Mouse (Mus musculus): ENCODE measurements around the gene Gmpr. TPM values are rescaled to one million over a fixed set of nuclear protein-coding genes. Genes with fewer than 3 reads are reported as not detected.

Gmpr gene
- polyA plus RNA-seq, 1 experiment from 2014 or later, result 62.4 TPM

DNA sequence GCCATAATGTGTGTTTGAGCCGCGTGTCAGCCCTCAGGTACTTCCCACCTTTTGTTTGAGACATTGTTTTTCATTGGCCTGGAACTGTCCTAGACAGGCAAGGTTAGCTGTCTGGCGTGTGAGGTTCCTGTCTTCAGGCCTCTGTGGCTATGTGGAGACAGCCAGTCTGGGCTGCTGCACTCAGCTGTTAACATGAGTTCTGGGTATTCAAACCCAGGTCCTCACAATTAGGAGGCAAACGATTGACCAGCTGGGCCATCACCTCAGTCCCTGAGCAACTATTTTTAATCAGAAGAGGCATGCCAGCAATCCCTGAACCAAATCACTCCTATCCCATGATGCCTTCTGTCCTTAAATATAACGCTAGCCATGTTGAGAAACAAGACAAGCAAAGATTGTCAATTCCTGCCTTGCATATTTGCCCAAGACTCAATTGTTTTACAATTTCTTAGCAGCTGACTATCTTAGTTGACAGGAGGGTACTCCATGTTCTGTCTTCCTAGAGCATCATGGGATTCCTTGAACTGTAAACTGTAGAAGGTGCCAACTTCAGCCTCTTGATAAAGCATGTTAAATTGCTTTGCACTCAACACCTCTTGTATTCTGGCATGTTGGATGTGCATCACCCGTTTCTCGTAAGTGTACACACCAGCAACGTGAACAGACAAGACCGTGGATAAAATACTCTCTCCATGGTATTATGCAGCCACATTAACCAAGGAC is 28.6 kb downstream of the Gmpr start:
- Histone ChIP-seq H3K9ac (replicated peaks; ENCODE audit: low read length) (no peak overlapping the region), H3K9me3 (ENCODE audit: low read length) (no peaks in the 10 kb centered on the region), H3K36me3 (ENCODE audit: insufficient read depth, low read length) (no peaks in the 10 kb centered on the region; the same call in 1 of the 2 replicates), H3K4me3 (ENCODE audit: low read length) (no peak overlapping the region), H3K27me3 (ENCODE audit: insufficient read depth, low read length) (no peaks in the 10 kb centered on the region), H3K27ac (ENCODE audit: low read length) (no peak overlapping the region), H3K4me1 (ENCODE audit: insufficient read depth, low read length) (peaks cover 19% of the 10 kb centered on the region), H3K4me2 (replicated peaks; ENCODE audit: low read depth, low read length) (no peak overlapping the region)
- 86% methylated on average over 9 of the region's 9 CpGs for WGBS
- ATAC-seq (ENCODE audit: low FRiP score, low TSS enrichment), result no peak

DNA sequence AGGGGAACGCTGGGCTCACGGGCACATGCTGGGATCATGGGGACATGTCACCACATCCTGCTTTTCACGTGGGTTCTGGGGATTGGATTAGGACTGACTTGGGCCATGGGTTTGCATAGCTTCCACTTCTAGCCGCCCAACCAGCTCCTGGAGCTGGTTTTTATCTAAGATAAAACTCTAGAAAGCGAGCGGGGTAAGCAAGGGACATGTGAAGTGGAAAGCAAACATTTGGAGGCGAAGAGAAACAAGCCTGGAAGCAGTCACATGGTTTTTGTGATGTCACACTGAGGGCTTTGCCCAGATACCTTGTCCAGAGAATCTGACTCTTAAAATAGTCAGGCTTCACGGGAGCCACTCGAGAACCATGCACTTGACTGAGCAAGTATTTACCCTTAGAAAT is 29.9 kb downstream of the Gmpr start:
- no peaks in the 10 kb centered on the region; the same call in none of the 2 replicates for H3K36me3 ChIP-seq (ENCODE audit: insufficient read depth, low read length)
- no peaks in the 10 kb centered on the region for H3K27me3 ChIP-seq (ENCODE audit: insufficient read depth, low read length)
- H3K4me1 ChIP-seq (ENCODE audit: insufficient read depth, low read length), result peaks cover 12% of the 10 kb centered on the region
- H3K4me2 ChIP-seq (replicated peaks; ENCODE audit: low read depth, low read length), result no peak overlapping the region
- H3K4me3 ChIP-seq (ENCODE audit: low read length), result no peak overlapping the region
- H3K9me3 ChIP-seq (ENCODE audit: low read length), result no peaks in the 10 kb centered on the region
- no peak overlapping the region for H3K9ac ChIP-seq (replicated peaks; ENCODE audit: low read length)
- WGBS, result 75% methylated on average over 9 of the region's 9 CpGs
- no peak overlapping the region for H3K27ac ChIP-seq (ENCODE audit: low read length)
- ATAC-seq (ENCODE audit: low FRiP score, low TSS enrichment), result no peak

DNA sequence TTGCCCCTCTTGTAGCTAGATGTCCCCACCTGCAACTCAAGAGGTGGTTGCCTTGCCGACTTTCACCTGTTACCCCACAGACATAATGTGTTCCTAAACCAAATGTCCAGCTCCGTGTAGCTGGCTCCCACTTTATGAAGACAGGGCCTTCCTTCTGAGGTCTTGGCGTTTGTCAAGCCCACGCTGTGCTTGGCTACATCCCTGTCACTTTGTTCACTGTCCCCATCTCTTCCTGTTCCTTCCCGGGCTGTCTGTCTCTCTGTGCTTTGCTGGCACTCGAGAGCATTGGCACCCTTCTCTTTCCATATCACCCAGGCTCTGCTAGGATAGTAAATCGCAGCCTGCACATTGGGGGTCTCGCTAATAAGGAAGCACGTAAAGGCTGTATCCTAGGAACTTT is 30.8 kb downstream of the Gmpr start:
- WGBS, result 80% methylated on average over 9 of the region's 9 CpGs
- no peak for ATAC-seq (ENCODE audit: low FRiP score, low TSS enrichment)
- H3K27me3 ChIP-seq (ENCODE audit: insufficient read depth, low read length), result no peaks in the 10 kb centered on the region
- no peak overlapping the region for H3K4me3 ChIP-seq (ENCODE audit: low read length)
- no peak overlapping the region for H3K9ac ChIP-seq (replicated peaks; ENCODE audit: low read length)
- H3K36me3 ChIP-seq (ENCODE audit: insufficient read depth, low read length), result no peaks in the 10 kb centered on the region; the same call in none of the 2 replicates
- no peak overlapping the region for H3K4me2 ChIP-seq (replicated peaks; ENCODE audit: low read depth, low read length)
- no peak overlapping the region for H3K27ac ChIP-seq (ENCODE audit: low read length)
- H3K9me3 ChIP-seq (ENCODE audit: low read length), result no peaks in the 10 kb centered on the region
- peaks cover 12% of the 10 kb centered on the region for H3K4me1 ChIP-seq (ENCODE audit: insufficient read depth, low read length)

DNA sequence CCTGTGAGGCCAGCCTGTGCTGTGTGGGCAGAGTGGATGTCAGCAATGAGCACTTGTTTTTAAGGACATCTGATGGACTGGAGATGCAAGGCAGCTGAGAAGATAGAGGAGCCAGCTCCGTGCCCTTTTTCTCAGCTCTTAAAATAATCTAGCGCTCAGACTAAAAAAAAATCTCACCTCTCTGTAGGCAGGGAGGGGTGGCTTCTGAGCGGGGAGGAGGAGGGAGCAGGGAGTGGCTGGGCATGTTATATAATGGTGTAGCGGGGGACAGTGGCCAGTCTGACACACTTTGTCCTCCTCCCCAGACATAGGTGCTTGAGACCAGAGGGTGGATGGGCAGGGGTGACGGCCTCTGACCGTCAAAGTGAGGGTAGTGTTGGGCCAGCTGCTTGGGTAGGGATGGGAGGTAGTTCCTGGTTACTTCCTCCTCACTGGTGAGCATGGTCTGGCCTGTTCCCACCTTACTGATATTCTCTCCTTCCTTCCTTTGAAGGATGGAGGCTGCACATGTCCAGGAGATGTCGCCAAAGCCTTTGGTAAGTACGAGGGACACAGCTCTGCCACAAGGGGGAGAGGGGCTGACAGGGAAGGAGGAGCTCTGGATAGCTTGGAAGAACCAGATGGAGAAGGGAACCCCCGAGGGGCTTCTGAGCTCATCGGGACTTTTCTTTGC is 31.4 kb downstream of the Gmpr start:
- peak; percentile 89 for ATAC-seq (ENCODE audit: low FRiP score, low TSS enrichment)
- 24% methylated on average over 10 of the region's 10 CpGs for WGBS
- Histone ChIP-seq H3K27ac (ENCODE audit: low read length) (0 out of 2 replicates have a peak overlapping the region, but pooled peaks have one; percentile 16), H3K36me3 (ENCODE audit: insufficient read depth, low read length) (no peaks in the 10 kb centered on the region; the same call in none of the 2 replicates), H3K9ac (replicated peaks; ENCODE audit: low read length) (peak overlapping the region; percentile 45), H3K4me1 (ENCODE audit: insufficient read depth, low read length) (peaks cover 12% of the 10 kb centered on the region), H3K4me2 (replicated peaks; ENCODE audit: low read depth, low read length) (peak overlapping the region; percentile 69), H3K9me3 (ENCODE audit: low read length) (no peaks in the 10 kb centered on the region), H3K27me3 (ENCODE audit: insufficient read depth, low read length) (no peaks in the 10 kb centered on the region), H3K4me3 (ENCODE audit: low read length) (peak overlapping the region; percentile 38)

DNA sequence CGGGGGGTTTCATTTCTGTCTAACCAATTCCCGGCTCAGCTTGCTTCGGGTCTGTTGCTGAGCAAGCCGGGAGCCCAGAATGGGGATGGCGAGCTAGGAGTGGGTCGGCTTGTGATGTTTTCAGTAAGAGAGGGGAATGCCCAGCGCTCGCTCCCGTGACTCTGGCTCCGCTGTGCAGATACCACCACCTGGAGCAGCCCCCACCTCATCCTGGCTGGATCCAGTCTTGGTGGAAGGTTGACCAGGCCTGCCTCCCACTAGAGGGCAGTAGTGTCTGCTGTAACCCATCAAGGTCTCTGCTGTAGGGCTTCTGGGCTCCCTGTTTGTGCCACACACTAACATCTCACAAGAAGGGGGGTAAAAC is 31.9 kb downstream of the Gmpr start:
- peak; percentile 83 for ATAC-seq (ENCODE audit: low FRiP score, low TSS enrichment)
- Histone ChIP-seq H3K9ac (replicated peaks; ENCODE audit: low read length) (peak overlapping the region; percentile 45), H3K4me2 (replicated peaks; ENCODE audit: low read depth, low read length) (peak overlapping the region; percentile 69), H3K9me3 (ENCODE audit: low read length) (no peaks in the 10 kb centered on the region), H3K27me3 (ENCODE audit: insufficient read depth, low read length) (no peaks in the 10 kb centered on the region), H3K36me3 (ENCODE audit: insufficient read depth, low read length) (no peaks in the 10 kb centered on the region; the same call in none of the 2 replicates), H3K4me1 (ENCODE audit: insufficient read depth, low read length) (peaks cover 9% of the 10 kb centered on the region), H3K4me3 (ENCODE audit: low read length) (peak overlapping the region; percentile 38), H3K27ac (ENCODE audit: low read length) (0 out of 2 replicates have a peak overlapping the region, but pooled peaks have one; percentile 16)
- WGBS, result 11% methylated on average over 10 of the region's 10 CpGs

DNA sequence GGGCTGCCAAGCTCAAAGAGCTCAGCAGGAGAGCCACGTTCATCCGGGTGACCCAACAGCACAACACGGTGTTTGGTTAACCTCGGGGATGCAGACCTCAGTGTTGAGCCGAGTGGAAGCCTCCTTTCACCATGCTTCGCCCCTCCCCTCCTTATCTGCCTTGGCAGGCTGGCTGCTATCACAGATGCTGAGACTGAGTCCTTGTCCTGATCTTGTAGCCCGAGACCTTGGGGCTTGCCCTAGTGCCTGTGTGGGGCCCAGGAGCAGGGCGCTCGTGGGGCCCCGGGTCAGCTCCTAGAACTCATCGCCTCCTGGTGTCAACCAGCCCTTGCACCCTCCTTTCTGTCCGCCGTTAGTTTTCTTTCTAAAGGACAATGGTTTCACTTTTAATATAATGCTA is 38.7 kb downstream of the Gmpr start:
- ATAC-seq (ENCODE audit: low FRiP score, low TSS enrichment), result no peak
- Histone ChIP-seq H3K9me3 (ENCODE audit: low read length) (no peaks in the 10 kb centered on the region), H3K4me3 (ENCODE audit: low read length) (no peak overlapping the region), H3K27ac (ENCODE audit: low read length) (no peak overlapping the region), H3K27me3 (ENCODE audit: insufficient read depth, low read length) (no peaks in the 10 kb centered on the region), H3K36me3 (ENCODE audit: insufficient read depth, low read length) (peaks cover 8% of the 10 kb centered on the region), H3K4me2 (replicated peaks; ENCODE audit: low read depth, low read length) (no peak overlapping the region), H3K4me1 (ENCODE audit: insufficient read depth, low read length) (no peaks in the 10 kb centered on the region), H3K9ac (replicated peaks; ENCODE audit: low read length) (no peak overlapping the region)
- WGBS, result 83% methylated on average over 13 of the region's 13 CpGs

DNA sequence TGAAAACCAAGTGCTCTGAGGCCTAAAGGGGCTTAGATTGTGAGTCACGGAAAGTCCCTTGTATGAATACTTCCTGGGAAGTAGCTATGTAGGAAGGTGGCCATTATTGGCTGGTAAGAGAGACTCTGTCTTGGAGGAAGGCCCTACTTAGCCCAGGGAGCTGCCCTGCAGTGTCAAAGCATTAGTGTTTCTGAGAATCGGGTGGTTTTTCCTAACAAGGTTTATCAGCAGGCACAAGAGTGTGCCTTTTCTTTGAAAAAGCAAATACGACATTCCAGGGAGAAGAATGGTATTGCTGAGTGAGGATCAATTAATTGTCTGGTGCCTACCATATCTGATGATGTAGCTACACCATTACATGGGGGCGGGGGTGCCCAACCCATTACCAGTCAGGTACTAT is 39.7 kb downstream of the Gmpr start:
- no peak overlapping the region for H3K27ac ChIP-seq (ENCODE audit: low read length)
- peaks cover 8% of the 10 kb centered on the region for H3K36me3 ChIP-seq (ENCODE audit: insufficient read depth, low read length)
- H3K4me3 ChIP-seq (ENCODE audit: low read length), result no peak overlapping the region
- no peaks in the 10 kb centered on the region for H3K4me1 ChIP-seq (ENCODE audit: insufficient read depth, low read length)
- no peaks in the 10 kb centered on the region for H3K9me3 ChIP-seq (ENCODE audit: low read length)
- H3K27me3 ChIP-seq (ENCODE audit: insufficient read depth, low read length), result no peaks in the 10 kb centered on the region
- no peak overlapping the region for H3K4me2 ChIP-seq (replicated peaks; ENCODE audit: low read depth, low read length)
- no peak overlapping the region for H3K9ac ChIP-seq (replicated peaks; ENCODE audit: low read length)
- no peak for ATAC-seq (ENCODE audit: low FRiP score, low TSS enrichment)
- WGBS, result 89% methylated on average over 4 of the region's 4 CpGs

DNA sequence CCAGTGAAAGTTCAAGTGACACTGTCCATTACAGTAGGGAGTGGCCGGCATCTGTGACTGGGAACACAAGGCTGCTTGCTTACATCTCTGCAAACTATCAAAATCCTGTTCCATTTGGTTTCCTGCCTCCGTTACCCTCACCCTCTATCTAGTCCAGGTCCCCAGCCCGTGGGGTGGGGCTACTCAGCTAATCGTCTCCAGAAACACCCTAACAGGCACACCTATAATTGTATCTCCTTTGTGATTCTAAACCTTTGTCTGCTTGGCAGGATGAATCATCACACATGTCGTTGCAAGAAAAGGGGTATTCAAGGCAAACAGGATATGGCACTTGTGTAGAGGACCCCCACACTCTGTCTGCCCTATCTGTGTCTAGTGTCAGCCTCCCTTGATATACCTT is 40.3 kb downstream of the Gmpr start:
- Histone ChIP-seq H3K4me3 (ENCODE audit: low read length) (no peak overlapping the region), H3K4me1 (ENCODE audit: insufficient read depth, low read length) (no peaks in the 10 kb centered on the region), H3K9me3 (ENCODE audit: low read length) (no peaks in the 10 kb centered on the region), H3K27ac (ENCODE audit: low read length) (no peak overlapping the region), H3K4me2 (replicated peaks; ENCODE audit: low read depth, low read length) (no peak overlapping the region), H3K9ac (replicated peaks; ENCODE audit: low read length) (no peak overlapping the region), H3K27me3 (ENCODE audit: insufficient read depth, low read length) (no peaks in the 10 kb centered on the region), H3K36me3 (ENCODE audit: insufficient read depth, low read length) (peaks cover 8% of the 10 kb centered on the region)
- ATAC-seq (ENCODE audit: low FRiP score, low TSS enrichment), result no peak
- WGBS, result 72% methylated on average over 5 of the region's 5 CpGs

DNA sequence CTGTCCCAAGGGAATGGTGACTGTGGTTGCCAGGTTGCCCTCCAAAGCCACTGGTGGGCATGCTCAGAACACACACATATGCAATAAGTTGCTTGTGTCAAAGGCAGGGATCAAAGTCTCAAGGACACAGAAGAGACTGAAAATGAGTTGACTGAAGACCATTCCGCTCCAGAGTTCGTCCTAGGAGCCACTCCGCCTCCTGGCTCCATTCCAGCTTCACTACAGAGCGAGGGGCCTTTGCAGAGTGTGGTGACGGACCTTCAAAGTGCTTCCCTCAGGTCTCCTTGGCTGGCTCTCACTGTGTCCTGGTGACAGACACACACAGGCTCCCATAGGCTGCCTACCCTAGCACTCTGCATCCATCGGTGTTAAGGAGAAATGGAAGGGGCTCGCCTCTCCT is 46.4 kb downstream of the Gmpr start:
- Histone ChIP-seq H3K4me1 (ENCODE audit: insufficient read depth, low read length) (peaks cover 5% of the 10 kb centered on the region; the same call in 1 of the 2 replicates), H3K4me3 (ENCODE audit: low read length) (no peak overlapping the region), H3K9me3 (ENCODE audit: low read length) (no peaks in the 10 kb centered on the region), H3K27ac (ENCODE audit: low read length) (no peak overlapping the region), H3K27me3 (ENCODE audit: insufficient read depth, low read length) (no peaks in the 10 kb centered on the region), H3K9ac (replicated peaks; ENCODE audit: low read length) (no peak overlapping the region), H3K4me2 (replicated peaks; ENCODE audit: low read depth, low read length) (no peak overlapping the region), H3K36me3 (ENCODE audit: insufficient read depth, low read length) (no peaks in the 10 kb centered on the region)
- 62% methylated on average over 7 of the region's 7 CpGs for WGBS
- ATAC-seq (ENCODE audit: low FRiP score, low TSS enrichment), result no peak

DNA sequence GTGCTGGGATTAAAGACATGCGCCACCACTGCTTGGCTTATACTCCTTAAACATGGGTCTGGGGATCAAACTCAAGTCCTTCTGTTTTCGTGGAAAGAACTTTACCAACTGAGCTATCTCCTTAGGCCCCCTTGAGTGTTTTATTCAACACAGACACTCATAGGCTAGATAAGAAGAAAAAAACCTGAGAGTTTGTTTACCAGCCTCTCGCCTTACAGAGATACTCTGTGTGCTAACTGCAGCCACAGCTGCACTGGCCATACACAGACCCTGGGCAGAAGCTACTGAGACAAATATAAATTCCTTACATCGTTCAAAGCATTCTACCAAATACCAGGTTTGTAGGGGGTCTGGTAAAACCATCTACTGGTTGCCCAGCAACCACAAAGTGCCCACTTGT is 51.1 kb downstream of the Gmpr start:
- 84% methylated on average over 4 of the region's 4 CpGs for WGBS
- no peak for ATAC-seq (ENCODE audit: low FRiP score, low TSS enrichment)

More for the DNA sequence above, 51.1 kb downstream of the Gmpr start:
- Histone ChIP-seq H3K36me3 (ENCODE audit: insufficient read depth, low read length) (no peaks in the 10 kb centered on the region), H3K9me3 (ENCODE audit: low read length) (no peaks in the 10 kb centered on the region), H3K4me1 (ENCODE audit: insufficient read depth, low read length) (peaks cover 5% of the 10 kb centered on the region; the same call in 1 of the 2 replicates), H3K9ac (replicated peaks; ENCODE audit: low read length) (no peak overlapping the region), H3K27ac (ENCODE audit: low read length) (no peak overlapping the region), H3K4me3 (ENCODE audit: low read length) (no peak overlapping the region), H3K4me2 (replicated peaks; ENCODE audit: low read depth, low read length) (no peak overlapping the region), H3K27me3 (ENCODE audit: insufficient read depth, low read length) (no peaks in the 10 kb centered on the region)

Data from kidney, embryonic 16.5 days (tissue).